In the genomic region with DNA sequence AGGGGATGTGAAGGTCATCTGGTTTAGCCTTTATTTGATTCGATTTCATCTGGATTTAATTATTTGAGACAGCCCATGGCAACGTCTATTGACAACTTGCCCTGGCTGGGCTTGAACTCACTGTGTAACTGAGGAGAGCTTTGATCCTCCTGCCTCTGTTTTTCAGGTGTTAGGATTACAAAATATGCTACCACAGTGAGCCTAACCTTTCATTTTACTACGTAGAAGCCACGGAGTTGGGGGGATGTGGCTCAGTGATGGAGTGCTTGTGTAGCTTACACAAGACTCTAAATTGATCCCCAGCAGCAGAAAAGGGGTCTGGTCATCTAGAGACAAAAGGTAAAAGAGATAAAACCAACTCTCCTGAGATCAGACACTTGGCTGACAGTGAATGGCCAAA, we compare ENCODE assay signal across 8 mouse cellular contexts. TPM values are rescaled to one million over a fixed set of nuclear protein-coding genes. Genes with fewer than 3 reads are reported as not detected.
DNase-seq lines count a peak whose midpoint lies in the region; ATAC-seq and TF ChIP-seq lines count a peak whose summit lies in the region.

No protein-coding gene starts in this region.

- H3K4me1 ChIP-seq in kidney, adult 2 months (ENCODE audit: control insufficient read depth, insufficient read depth, low read length), result peaks cover 6% of the 10 kb centered on the region; the same call in 1 of the 2 replicates
- no peaks in the 10 kb centered on the region for H3K4me1 ChIP-seq in forebrain, postnatal 0 days (ENCODE audit: insufficient read depth)
- no peaks in the 10 kb centered on the region for H3K4me1 ChIP-seq in limb, embryonic 11.5 days (ENCODE audit: control insufficient read depth, insufficient read depth, low read length)
- peaks cover 8% of the 10 kb centered on the region for H3K4me1 ChIP-seq in neural tube, embryonic 12.5 days

- peak overlapping the region; percentile 86 for H3K4me2 ChIP-seq in forebrain, postnatal 0 days (ENCODE audit: low read depth)
- H3K4me2 ChIP-seq in limb, embryonic 11.5 days (ENCODE audit: low read depth, severe bottlenecking), result peak overlapping the region; percentile 77; the same call in 1 of the 2 replicates
- H3K4me2 ChIP-seq in neural tube, embryonic 12.5 days (replicated peaks), result peak overlapping the region; percentile 91

- H3K9ac ChIP-seq in forebrain, postnatal 0 days, result no peak overlapping the region; the same call in 1 of the 2 replicates
- H3K9ac ChIP-seq in limb, embryonic 11.5 days (ENCODE audit: low read length), result no peak overlapping the region
- no peak overlapping the region for H3K9ac ChIP-seq in neural tube, embryonic 12.5 days

- no peak overlapping the region for H3K27ac ChIP-seq in kidney, adult 2 months (ENCODE audit: insufficient read depth, low read depth, low read length)
- H3K27ac ChIP-seq in forebrain, postnatal 0 days (ENCODE audit: low read depth, low read length), result no peak overlapping the region
- H3K27ac ChIP-seq in limb, embryonic 11.5 days (replicated peaks; ENCODE audit: low read depth, low read length), result no peak overlapping the region
- H3K27ac ChIP-seq in neural tube, embryonic 12.5 days, result no peak overlapping the region

- no peaks in the 10 kb centered on the region; the same call in 1 of the 2 replicates for H3K27me3 ChIP-seq in kidney, adult 2 months (replicated peaks; ENCODE audit: control insufficient read depth, insufficient read depth, low read length)
- H3K27me3 ChIP-seq in forebrain, postnatal 0 days (ENCODE audit: insufficient read depth, low read length), result peaks cover 4% of the 10 kb centered on the region; the same call in 1 of the 2 replicates
- peaks cover 2% of the 10 kb centered on the region; the same call in 1 of the 2 replicates for H3K27me3 ChIP-seq in limb, embryonic 11.5 days (ENCODE audit: control insufficient read depth, insufficient read depth, low read length)
- H3K27me3 ChIP-seq in neural tube, embryonic 12.5 days (replicated peaks), result peaks cover 19% of the 10 kb centered on the region

- TF ChIP-seq CTCF in kidney, adult 2 months (conservative IDR thresholded peaks at IDR 0.05; ENCODE audit: insufficient read depth, insufficient read length, low read depth, low read length), result no peak
- TF ChIP-seq CTCF in forebrain, postnatal 0 days (IDR thresholded peaks at IDR 0.05; ENCODE audit: low read depth), result no peak

- TF ChIP-seq POLR2A in kidney, adult 2 months (IDR thresholded peaks at IDR 0.05; ENCODE audit: low read depth, low read length), result no peak

- H3K9me3 ChIP-seq in forebrain, postnatal 0 days (ENCODE audit: low read length), result no peaks in the 10 kb centered on the region
- no peaks in the 10 kb centered on the region for H3K9me3 ChIP-seq in limb, embryonic 11.5 days (ENCODE audit: control insufficient read depth, low read length)
- H3K9me3 ChIP-seq in neural tube, embryonic 12.5 days, result no peaks in the 10 kb centered on the region

- DNase-seq in kidney, adult 2 months, result no peak
- DNase-seq in kidney, adult 18-20 months, result no peak
- no peak for DNase-seq in forebrain, postnatal 0 days
- peak; percentile 26 for DNase-seq in limb, embryonic 11.5 days (ENCODE audit: low spot score)
- no peak for DNase-seq in spleen, postnatal 4 days (ENCODE audit: low spot score in 2 of 2)
- no peak for DNase-seq in cerebellum, adult 11-12 months
- DNase-seq in kidney, postnatal 14 days, result no peak

- no peaks in the 10 kb centered on the region for H3K36me3 ChIP-seq in kidney, adult 2 months (ENCODE audit: control insufficient read depth, insufficient read depth, low read length)
- H3K36me3 ChIP-seq in forebrain, postnatal 0 days (ENCODE audit: insufficient read depth), result no peaks in the 10 kb centered on the region
- H3K36me3 ChIP-seq in limb, embryonic 11.5 days (ENCODE audit: control insufficient read depth, insufficient read depth, low read length), result no peaks in the 10 kb centered on the region
- no peaks in the 10 kb centered on the region for H3K36me3 ChIP-seq in neural tube, embryonic 12.5 days

- 65% methylated on average over 4 of the region's 4 CpGs for WGBS in kidney, adult 2 months
- WGBS in forebrain, postnatal 0 days, result 41% methylated on average over 4 of the region's 4 CpGs
- WGBS in limb, embryonic 11.5 days, result 28% methylated on average over 4 of the region's 4 CpGs
- 41% methylated on average over 4 of the region's 4 CpGs for WGBS in neural tube, embryonic 12.5 days

- H3K4me3 ChIP-seq in kidney, adult 2 months (ENCODE audit: insufficient read depth, low read depth, low read length), result 0 out of 2 replicates have a peak overlapping the region, but pooled peaks have one; percentile 5
- peak overlapping the region; percentile 65 for H3K4me3 ChIP-seq in forebrain, postnatal 0 days (ENCODE audit: low read depth, low read length)
- H3K4me3 ChIP-seq in limb, embryonic 11.5 days (ENCODE audit: low read depth, low read length), result no peak overlapping the region
- no peak overlapping the region for H3K4me3 ChIP-seq in neural tube, embryonic 12.5 days

- ATAC-seq in forebrain, postnatal 0 days, result no peak
- ATAC-seq in limb, embryonic 11.5 days (ENCODE audit: insufficient number of reproducible peaks, low FRiP score, low TSS enrichment, low read depth), result no peak
- ATAC-seq in neural tube, embryonic 12.5 days (ENCODE audit: low FRiP score, low read depth), result no peak

RNA-seq across cellular contexts. Expression of a gene that starts 1.1 kb away (rescaled TPM):
- polyA plus RNA-seq in kidney, adult 2 months (2012; rRNA removed), result 1.2 and 1.4 TPM in 2 replicates
- 9.5 and 14.4 TPM in 2 replicates for total RNA-seq in forebrain, postnatal 0 days (2014; rRNA removed)
- 4.0 and 5.2 TPM in 2 replicates for polyA plus RNA-seq in forebrain, postnatal 0 days (2015; fragmentation: Nextera tagmentation; extraction: Ambion mirVana)
- 1.0 and 1.3 TPM in 2 replicates for polyA plus RNA-seq in limb, embryonic 11.5 days (2014; fragmentation: Nextera tagmentation; extraction: Ambion mirVana)
- 0.84 and 0.87 TPM in 2 replicates for polyA plus RNA-seq in neural tube, embryonic 12.5 days (2016; fragmentation: Nextera tagmentation; extraction: Ambion mirVana)

Comparison
In these comparisons a context has a peak if more than half of its experiments do, and no peak if none do; other contexts are left out.
1. H3K4me3 ChIP-seq: peak in kidney, adult 2 months (single experiment) and forebrain, postnatal 0 days (single experiment); none in limb, embryonic 11.5 days (single experiment) and neural tube, embryonic 12.5 days (single experiment).
2. Peak in every context shown above with its lines, with median percentiles within 50 percentile points of each other: H3K4me2 ChIP-seq.